Mouse (Mus musculus) lung, adult 18-20 months (tissue): ENCODE measurements around the gene Gm10324.
"Not testable (repeated sequence)": the region's sequence is repeated elsewhere in the genome, so short reads cannot be mapped to it uniquely, and the experiment has no call there.

Experiments
- DNase-seq, 2 experiments: peaks; one replicate each; pipeline ENCODE4 v3.0.0; 2022; ENCODE audit warnings: mixed read lengths in 2 of 2

The Gm10324 gene

DNA sequence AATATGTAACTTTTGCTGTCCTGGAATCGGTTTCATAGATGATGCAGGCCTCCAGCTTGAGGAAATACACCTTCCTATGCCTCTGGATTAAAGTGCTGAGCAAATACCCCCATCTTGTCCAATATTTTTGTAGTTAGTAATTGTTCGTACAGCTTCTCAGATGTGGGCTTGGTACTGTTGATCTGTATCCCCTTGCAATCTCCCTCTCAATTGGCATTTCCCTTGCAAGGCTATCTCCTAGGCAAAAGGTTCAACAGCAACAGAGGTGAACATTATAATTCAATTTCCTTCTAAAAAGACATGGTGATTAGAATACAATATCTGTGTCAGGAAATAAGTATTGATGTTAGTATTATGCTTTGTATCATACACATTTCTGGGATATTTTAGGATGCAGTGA lies at the start of gene Gm10324:
Gene Gm10324, plus strand, starts transcription at position 301 of the 400 bp plus-strand sequence.
- not testable (repeated sequence) for DNase-seq
